Mouse (Mus musculus): ENCODE data around the gene Sec23a.
A peak's percentile ranks its signal among the peaks of the same experiment; 100 is the strongest.
"Not testable (repeated sequence)": the region's sequence is repeated elsewhere in the genome, so short reads cannot be mapped to it uniquely, and the experiment has no call there.

Sec23a gene

DNA sequence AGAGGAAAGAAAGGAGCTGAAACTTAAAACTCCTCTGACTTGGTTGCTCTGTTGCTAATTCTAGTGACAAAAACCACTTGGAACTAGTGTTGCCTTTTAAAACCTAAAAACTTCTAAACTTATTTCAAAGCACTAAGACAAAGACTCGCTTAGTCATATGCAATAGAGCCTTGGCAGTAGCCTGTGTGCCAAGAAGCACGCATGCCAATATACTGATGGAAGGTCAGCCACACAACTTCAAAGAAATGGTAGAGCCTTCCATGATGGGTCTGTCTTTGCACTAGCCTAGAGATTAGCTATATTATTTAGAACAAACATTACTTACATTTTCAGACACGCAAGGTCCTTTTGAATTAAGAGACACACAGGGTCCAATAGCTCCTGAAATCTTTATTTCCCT lies 26.1 kb downstream of the Sec23a start:
- no peak for DNase-seq (ENCODE audit: low spot score in 2 of 2)

DNA sequence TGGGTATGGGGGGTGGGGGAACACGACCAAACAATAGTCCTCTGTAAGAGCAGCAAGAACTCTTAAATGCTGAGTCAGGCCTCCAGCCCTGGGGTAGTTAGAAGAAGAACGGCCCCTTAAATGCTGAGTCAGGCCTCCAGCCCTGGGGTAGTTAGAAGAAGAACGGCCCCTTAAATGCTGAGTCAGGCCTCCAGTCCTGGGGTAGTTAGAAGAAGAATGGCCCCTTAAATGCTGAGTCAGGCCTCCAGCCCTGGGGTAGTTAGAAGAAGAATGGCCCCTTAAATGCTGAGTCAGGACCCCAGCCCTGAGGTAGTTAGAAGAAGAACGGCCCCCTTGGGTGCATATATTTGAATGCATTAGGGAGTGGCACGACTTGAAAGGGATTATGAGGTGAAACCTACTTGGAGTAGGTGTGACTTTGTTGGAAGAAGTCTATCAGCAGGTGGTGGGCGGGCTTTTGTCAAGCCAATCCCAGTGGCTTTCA lies 30.6 kb downstream of the Sec23a start:
- DNase-seq (ENCODE audit: low spot score in 2 of 2): not testable (repeated sequence)

DNA sequence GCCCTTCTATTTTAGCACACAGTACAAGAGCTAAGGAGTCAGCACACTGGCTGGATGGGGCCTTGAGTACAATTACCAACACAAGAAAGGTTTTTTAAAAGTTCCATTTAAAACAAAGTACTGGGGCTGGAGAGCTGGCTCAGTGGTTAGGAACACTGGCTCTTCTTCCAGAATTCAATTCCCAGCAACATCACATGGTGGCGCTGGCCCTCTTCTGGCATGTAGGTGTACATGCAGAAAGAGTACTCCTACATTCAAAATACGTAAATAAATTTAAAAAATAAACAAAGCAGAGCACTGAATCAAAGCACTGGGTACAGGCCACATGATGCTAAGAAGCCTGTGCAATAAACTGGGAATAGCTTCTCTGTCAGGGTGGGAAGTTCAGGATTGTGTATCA lies 34.9 kb downstream of the Sec23a start:
- DNase-seq (ENCODE audit: low spot score in 2 of 2): no peak

DNA sequence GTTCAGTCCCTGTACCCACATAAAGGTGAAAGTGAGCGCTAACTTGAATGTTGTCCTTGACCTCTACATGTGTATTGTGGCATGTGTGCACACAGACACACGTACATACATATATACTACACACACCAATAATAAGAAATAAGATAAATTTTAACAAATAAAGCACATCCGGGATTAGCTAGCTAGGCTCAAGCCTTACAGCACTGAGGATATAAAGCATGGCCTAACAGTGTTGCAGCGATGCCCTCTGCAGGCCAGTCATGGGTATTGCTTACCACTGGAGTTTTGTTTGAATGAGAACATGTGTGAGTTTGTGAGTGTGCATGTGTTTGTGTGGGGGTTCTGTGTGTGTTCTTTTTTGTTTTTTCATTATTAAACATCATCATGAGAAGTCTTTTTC lies 47.2 kb downstream of the Sec23a start:
- DNase-seq (ENCODE audit: low spot score in 2 of 2): peak; percentile 12 to 31

DNA sequence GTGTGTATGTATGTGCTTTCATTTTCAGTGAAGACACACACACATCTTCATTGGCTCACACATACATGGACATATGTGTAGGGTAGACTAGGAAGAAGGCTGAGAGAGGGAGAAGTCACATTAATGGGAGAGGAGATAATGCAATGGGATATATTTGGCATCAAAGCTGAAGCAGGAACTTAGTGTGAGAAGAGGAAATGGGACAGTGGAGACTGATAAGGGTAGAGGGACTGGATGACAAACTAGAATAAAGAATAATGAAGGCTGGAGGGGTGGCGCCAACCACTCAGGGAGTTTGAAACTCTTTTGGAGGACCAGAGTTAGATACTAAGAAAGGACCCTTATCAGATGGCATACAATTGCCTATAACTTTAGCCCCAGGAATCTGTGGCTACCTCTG lies 51.0 kb downstream of the Sec23a start:
- no peak for DNase-seq (ENCODE audit: low spot score in 2 of 2)

DNA sequence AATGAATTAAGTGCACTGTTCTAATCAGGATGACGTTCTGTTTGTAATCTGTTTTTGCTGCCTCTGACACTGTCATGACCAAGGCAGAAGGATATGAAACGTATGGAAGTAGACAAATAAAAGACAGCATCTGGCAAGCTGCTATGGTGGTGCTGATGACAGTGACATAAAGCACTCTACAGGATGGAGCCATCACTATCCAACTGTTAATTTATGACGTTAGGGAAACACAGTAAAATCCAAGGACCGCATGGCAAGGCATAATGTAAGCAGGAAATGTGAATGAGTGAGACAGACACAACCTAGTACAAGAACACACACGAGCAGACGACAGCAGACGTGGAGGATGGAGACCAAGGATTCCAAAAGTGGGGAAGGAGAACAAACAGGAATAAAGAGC lies 55.2 kb downstream of the Sec23a start:
- DNase-seq (ENCODE audit: low spot score in 2 of 2): no peak

DNA sequence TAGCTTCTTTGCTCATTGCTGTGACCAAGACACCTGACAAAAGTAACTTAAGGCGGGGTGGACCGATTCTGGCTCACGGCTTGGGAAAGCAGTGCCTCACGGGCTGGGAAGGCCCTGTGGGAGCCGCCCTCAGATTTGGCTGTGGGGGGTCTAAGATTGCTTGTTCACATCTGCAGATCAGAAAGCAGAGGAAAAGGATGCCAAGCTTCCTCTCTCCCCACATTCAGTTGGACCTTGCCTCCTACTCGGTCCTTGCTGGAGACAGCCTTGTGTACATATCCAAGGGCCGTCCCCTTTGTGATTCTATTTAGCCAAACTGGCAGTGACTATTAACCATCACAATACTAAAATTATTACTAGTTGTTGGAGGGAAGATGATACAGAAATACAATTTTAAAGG lies 55.7 kb downstream of the Sec23a start:
- no peak for DNase-seq (ENCODE audit: low spot score in 2 of 2)

DNA sequence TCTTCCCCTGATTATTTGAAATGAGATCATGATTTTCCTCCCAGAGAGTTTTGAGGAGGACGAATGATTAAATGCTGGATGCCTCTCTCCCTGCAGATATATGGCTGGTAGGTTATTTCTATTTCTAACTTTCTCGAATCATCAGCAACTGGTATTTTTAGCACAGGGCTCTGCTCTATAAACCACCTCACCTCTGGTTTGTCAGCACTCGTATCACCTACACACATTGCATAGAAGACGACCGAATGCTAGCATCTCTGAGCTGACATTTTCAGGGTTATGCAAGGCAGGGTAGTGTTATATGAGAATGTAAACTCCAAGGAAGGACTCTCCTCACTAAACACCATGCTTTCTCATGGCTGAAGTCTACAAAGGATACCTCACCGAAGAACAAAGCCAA lies 63.9 kb downstream of the Sec23a start:
- no peak for DNase-seq (ENCODE audit: low spot score in 2 of 2)

DNA sequence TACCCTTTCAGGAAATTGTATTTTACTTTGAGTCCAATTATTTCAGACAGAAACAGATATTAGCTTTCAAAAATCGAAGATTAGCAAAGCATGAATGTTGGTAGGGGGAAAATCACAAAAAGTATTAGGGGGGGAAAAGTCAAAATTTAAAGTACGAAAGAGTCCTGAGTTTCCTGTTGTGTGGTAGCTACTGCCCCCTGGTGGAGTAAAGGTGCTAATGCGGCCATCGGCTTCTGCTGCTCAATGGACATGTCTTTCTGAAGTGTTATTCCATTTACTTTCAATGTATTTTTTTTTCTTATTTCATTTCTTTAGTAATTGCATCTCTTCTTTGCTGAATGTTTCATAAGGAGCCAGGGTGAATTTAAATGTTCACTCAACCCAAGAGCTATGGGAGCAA lies 64.6 kb downstream of the Sec23a start:
- DNase-seq (ENCODE audit: low spot score in 2 of 2): peak; percentile 48 to 64

DNA sequence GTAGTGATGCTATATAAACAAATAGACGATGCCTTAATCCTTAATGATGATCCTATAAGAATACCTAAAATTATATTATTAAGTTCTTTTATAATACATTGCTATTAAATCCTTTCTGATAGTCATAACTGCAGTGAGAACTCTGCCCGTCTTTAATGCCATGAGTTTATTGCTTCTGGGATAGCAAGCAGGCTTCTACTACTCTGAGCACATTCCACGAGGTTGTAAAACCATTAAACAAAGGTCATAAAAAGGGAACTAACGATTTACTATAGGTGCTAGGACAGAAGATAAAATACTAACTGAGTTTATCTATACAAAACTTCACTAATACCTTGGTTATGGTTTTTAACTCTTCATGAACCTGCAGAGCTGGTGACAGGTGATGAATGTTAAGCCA lies 69.3 kb downstream of the Sec23a start:
- DNase-seq (ENCODE audit: low spot score in 2 of 2): no peak

DNA sequence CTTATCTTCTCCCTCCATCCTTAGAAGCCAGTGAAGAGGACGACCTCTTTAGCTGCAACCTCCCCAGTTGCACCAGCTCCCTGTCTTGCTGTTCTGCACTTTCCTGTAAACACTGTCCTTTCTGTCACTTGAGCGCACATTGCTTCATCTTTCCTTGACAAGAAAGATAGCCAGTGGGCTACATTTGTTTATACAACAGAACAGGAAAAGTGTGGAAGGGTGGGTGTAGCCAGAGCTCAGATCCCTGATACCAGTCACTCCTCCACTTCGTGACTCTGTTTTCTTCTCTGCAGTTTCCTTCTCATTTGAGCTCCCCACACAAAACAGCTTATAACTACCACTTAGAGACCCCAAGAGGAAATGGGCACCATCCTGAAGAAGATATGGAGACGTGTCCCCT lies 77.2 kb downstream of the Sec23a start:
- no peak for DNase-seq (ENCODE audit: low spot score in 2 of 2)

DNA sequence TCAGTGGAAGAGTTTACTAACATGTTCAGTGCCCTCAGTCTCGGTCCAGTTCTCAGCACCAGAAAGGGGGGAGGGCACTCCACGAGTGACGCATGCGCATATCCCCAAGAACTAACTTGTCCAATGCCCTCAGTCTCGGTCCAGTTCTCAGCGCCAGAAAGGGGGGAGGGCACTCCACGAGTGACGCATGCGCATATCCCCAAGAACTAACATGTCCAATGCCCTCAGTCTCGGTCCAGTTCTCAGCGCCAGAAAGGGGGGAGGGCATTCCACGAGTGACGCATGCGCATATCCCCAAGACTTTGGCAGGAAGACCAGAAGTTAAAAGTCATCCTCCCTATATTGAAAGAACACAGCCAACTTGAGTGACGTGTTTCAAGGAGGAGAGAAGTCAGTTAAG lies 86.8 kb downstream of the Sec23a start:
- no peak for DNase-seq (ENCODE audit: low spot score in 2 of 2)

DNA sequence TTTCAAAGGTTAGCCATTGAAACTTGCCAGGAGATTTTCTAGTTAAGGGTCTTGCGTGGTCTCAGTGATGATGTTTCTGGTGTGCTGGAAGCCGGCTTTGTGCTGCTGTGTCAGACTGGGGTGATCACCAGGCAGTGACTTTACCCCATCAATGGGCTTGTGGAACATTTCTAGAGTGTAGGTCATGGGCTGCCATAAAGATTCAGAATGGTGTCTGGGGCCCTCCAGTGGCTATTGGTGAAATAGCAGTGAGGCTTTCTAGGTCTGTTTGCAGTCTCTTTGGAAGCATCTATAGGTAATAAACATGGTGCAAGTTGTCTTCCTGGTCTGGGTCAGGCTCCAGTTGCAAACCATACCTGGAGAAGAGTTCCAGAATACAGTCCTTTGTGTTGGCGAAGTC lies 87.8 kb downstream of the Sec23a start:
- peak; percentile 54 to 55 for DNase-seq (ENCODE audit: low spot score in 2 of 2)

DNA sequence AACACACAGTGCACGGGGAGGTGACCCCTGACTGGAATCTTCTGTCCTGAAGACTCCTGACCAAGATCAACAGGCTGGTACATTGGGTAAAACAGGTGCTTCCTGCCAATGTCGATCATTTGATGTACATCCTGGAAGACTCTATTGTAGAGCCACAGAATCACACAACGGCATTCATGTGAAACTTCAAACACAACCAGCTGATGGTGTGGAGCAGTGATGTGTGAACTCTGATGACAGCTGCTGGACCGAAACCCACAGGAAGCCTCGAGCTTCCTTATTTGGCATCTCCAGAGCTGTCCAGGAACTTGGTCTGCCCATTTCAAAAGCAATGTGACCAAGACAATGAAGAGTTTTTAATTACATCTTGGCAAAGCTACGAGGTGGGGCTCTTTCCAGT lies 91.0 kb downstream of the Sec23a start:
- DNase-seq (ENCODE audit: low spot score in 2 of 2): no peak

DNA sequence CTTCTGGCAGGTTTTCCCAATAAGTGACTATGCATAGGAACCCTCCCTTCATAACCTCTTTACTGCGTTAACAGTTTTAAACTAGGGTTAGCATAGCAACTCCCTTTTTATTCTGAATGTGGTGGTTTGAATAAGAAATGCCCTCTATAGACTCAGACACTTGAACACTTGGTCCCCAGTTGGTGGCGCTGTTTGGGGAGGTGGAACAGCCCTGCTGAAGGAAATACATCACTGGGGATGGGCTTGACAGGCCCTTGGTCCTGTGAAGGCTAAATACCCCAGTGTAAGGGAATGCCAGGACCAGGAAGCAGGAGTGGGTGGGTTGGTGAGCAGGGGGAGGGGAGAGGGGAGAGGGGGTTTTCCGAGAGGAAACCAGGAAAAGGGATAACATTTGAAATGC lies 92.3 kb downstream of the Sec23a start:
- DNase-seq (ENCODE audit: low spot score in 2 of 2): no peak

DNA sequence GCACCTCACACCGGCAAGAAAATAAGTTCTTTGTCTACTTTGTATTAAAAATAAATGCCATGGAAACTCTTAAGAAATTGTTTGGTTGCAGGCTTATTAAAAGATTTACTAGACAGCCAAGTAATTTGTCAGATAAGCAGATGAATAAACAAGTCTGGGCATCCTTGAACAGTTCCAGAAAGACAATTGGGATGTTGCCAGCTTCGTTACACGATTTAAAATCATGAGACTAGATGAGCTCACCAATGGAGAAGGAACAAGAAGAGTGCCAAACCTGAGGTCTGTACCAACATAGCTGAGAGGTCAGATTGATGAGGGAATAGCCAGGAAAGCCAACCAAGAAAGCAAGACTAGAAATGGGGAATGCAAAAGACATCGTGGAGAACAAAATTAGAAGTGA lies 102.0 kb downstream of the Sec23a start:
- DNase-seq (ENCODE audit: low spot score in 2 of 2): no peak
